Mouse (Mus musculus) kidney, embryonic 15.5 days (tissue): ENCODE measurements around the gene Ldlr. TPM values are rescaled to one million over a fixed set of nuclear protein-coding genes. Genes with fewer than 3 reads are reported as not detected.
"Not testable (repeated sequence)": the region's sequence is repeated elsewhere in the genome, so short reads cannot be mapped to it uniquely, and the experiment has no call there.

ENCODE experiments used
- ATAC-seq: fragments of 200-750 bp; cut with Nextera tagmentation; replicated peaks from 2 replicates; pipeline ENCODE4 v1.8.0; 2017; ENCODE audit warnings: moderate TSS enrichment; ENCODE audit not compliant: low FRiP score
- H3K27ac ChIP-seq: fragments of 300-500 bp; sonication (generic); 2 replicates; pipeline ENCODE4 v1.5.1; 2015; ENCODE audit warnings: mild to moderate bottlenecking, inconsistent platforms
- H3K27me3 ChIP-seq: fragments of 300-500 bp; sonication (generic); 2 replicates; pipeline ENCODE4 v1.6.1; 2015; ENCODE audit warnings: inconsistent platforms
- H3K36me3 ChIP-seq: fragments of 300-500 bp; sonication (generic); 2 replicates; pipeline ENCODE4 v1.6.1; 2015; ENCODE audit warnings: inconsistent platforms
- H3K4me1 ChIP-seq: fragments of 300-500 bp; sonication (generic); 2 replicates; pipeline ENCODE4 v1.6.1; 2015; ENCODE audit warnings: inconsistent platforms
- H3K4me2 ChIP-seq: fragments of 300-500 bp; sonication (generic); 2 replicates; pipeline ENCODE4 v1.6.1; 2015; ENCODE audit warnings: moderate library complexity, mild to moderate bottlenecking, inconsistent platforms
- H3K4me3 ChIP-seq: fragments of 300-500 bp; sonication (generic); replicated peaks from 2 replicates; pipeline ENCODE4 v1.5.1; 2015; ENCODE audit warnings: mild to moderate bottlenecking, inconsistent platforms
- H3K9ac ChIP-seq: fragments of 300-500 bp; sonication (generic); 2 replicates; pipeline ENCODE4 v1.6.1; 2015; ENCODE audit warnings: mild to moderate bottlenecking, inconsistent platforms
- H3K9me3 ChIP-seq: fragments of 300-500 bp; sonication (generic); replicated peaks from 2 replicates; pipeline ENCODE4 v1.6.1; 2016; ENCODE audit warnings: inconsistent platforms
- WGBS: fragments of 180-500 bp; shearing (Covaris S2); methylation state at CpG from one replicate; pipeline ENCODE4 v1.1.7; 2015; ENCODE audit warnings: mixed read lengths; 5-methylcytosine and 5-hydroxymethylcytosine counted together
- polyA plus RNA-seq: library from polyadenylated mRNA; unstranded; fragments of >200 nt; fragmentation: Nextera tagmentation; extraction: Ambion mirVana; gene quantifications from 2 replicates; pipeline ENCODE4 v1.2.1, GENCODE M21; 2015

Gene Ldlr
- polyA plus RNA-seq, 1 experiment from 2014 or later, result 34.9 TPM

- H3K9ac ChIP-seq, result peak within 1 kb of the TSS; percentile 89
- H3K4me2 ChIP-seq, result peak within 1 kb of the TSS; percentile 83
- under 1% methylated on average over 49 of the region's 54 CpGs for WGBS
- H3K27ac ChIP-seq, result peak within 1 kb of the TSS; percentile 76
- H3K9me3 ChIP-seq, result no peaks in the 10 kb centered on the region
- peaks cover 19% of the 10 kb centered on the region for H3K4me1 ChIP-seq
- peaks cover 22% of the 10 kb centered on the region for H3K36me3 ChIP-seq
- ATAC-seq, result peak; percentile 97
- H3K4me3 ChIP-seq, result peak within 1 kb of the TSS; percentile 97
- no peaks in the 10 kb centered on the region for H3K27me3 ChIP-seq
Observed at GRCm38 (mm10) chr9:21760155-21761088, 37.1 kb downstream of the Ldlr start, which contains the start of gene Spc24. Spc24 (minus strand) TSS chr9:21760303.

- Histone ChIP-seq H3K4me1 (peaks cover 19% of the 10 kb centered on the region), H3K27ac (no peak overlapping the region), H3K4me2 (no peak overlapping the region), H3K4me3 (no peak overlapping the region), H3K36me3 (peaks cover 16% of the 10 kb centered on the region), H3K9me3 (no peaks in the 10 kb centered on the region), H3K9ac (no peak overlapping the region), H3K27me3 (no peaks in the 10 kb centered on the region)
- ATAC-seq, result no peak
Observed at GRCm38 (mm10) chr9:21762135-21762534, 38.9 kb downstream of the Ldlr start.

- peaks cover 29% of the 10 kb centered on the region for H3K36me3 ChIP-seq
- no peak overlapping the region for H3K4me2 ChIP-seq
- WGBS, result 95% methylated on average over 6 of the region's 6 CpGs
- no peak overlapping the region for H3K4me3 ChIP-seq
- no peak overlapping the region for H3K27ac ChIP-seq
- H3K27me3 ChIP-seq, result no peaks in the 10 kb centered on the region
- H3K9me3 ChIP-seq, result no peaks in the 10 kb centered on the region
- H3K9ac ChIP-seq, result no peak overlapping the region
- peaks cover 20% of the 10 kb centered on the region for H3K4me1 ChIP-seq
- no peak for ATAC-seq
Observed at GRCm38 (mm10) chr9:21764084-21764999, 41.1 kb downstream of the Ldlr start.

GRCm38 (mm10) chr9:21767896-21768295 lies 44.6 kb downstream of the Ldlr start:
- H3K27me3 ChIP-seq, result no peaks in the 10 kb centered on the region
- H3K4me3 ChIP-seq, result no peak overlapping the region
- H3K4me2 ChIP-seq, result no peak overlapping the region
- H3K27ac ChIP-seq, result peak overlapping the region; percentile 68
- WGBS, result 62% methylated on average over 11 of the region's 11 CpGs
- H3K9me3 ChIP-seq, result no peaks in the 10 kb centered on the region
- H3K4me1 ChIP-seq, result peaks cover 17% of the 10 kb centered on the region
- peak; percentile 63; the same call in 1 of the 2 replicates for ATAC-seq
- H3K36me3 ChIP-seq, result peaks cover 63% of the 10 kb centered on the region
- H3K9ac ChIP-seq, result no peak overlapping the region

- Histone ChIP-seq H3K9me3 (no peaks in the 10 kb centered on the region), H3K4me3 (no peak overlapping the region), H3K36me3 (peaks cover 71% of the 10 kb centered on the region), H3K4me2 (no peak overlapping the region), H3K9ac (no peak overlapping the region), H3K4me1 (peaks cover 17% of the 10 kb centered on the region), H3K27ac (peak overlapping the region; percentile 68), H3K27me3 (no peaks in the 10 kb centered on the region)
- 61% methylated on average over 13 of the region's 13 CpGs for WGBS
- no peak; the same call in 1 of the 2 replicates for ATAC-seq
Observed at GRCm38 (mm10) chr9:21768511-21769411, 45.5 kb downstream of the Ldlr start.

GRCm38 (mm10) chr9:21769558-21770183 lies 46.4 kb downstream of the Ldlr start:
- Histone ChIP-seq H3K9ac (no peak overlapping the region), H3K27ac (peak overlapping the region; percentile 68), H3K4me1 (peaks cover 17% of the 10 kb centered on the region), H3K9me3 (no peaks in the 10 kb centered on the region), H3K27me3 (no peaks in the 10 kb centered on the region), H3K4me3 (no peak overlapping the region), H3K36me3 (peaks cover 80% of the 10 kb centered on the region), H3K4me2 (no peak overlapping the region)
- ATAC-seq, result 0 out of 2 replicates have a peak, but pooled peaks have one; percentile 13
- 73% methylated on average over 26 of the region's 26 CpGs for WGBS

- 91% methylated on average over 5 of the region's 5 CpGs for WGBS
- H3K9ac ChIP-seq, ATAC-seq: not testable (repeated sequence)
Observed at GRCm38 (mm10) chr9:21773396-21773795, 50.1 kb downstream of the Ldlr start.

GRCm38 (mm10) chr9:21774353-21774752 lies 51.1 kb downstream of the Ldlr start:
- ATAC-seq, result no peak
- WGBS, result 90% methylated on average over 16 of the region's 16 CpGs
- no peak overlapping the region for H3K4me3 ChIP-seq

More at GRCm38 (mm10) chr9:21773396-21773795, 50.1 kb downstream of the Ldlr start:
- H3K4me2 ChIP-seq, H3K27ac ChIP-seq, H3K4me3 ChIP-seq, H3K9me3 ChIP-seq, H3K27me3 ChIP-seq: not testable (repeated sequence)
- peaks cover 15% of the 10 kb centered on the region for H3K4me1 ChIP-seq
- peaks cover 92% of the 10 kb centered on the region for H3K36me3 ChIP-seq

GRCm38 (mm10) chr9:21777726-21778125 lies 54.4 kb downstream of the Ldlr start:
- no peak overlapping the region for H3K4me2 ChIP-seq
- H3K4me1 ChIP-seq, result peaks cover 6% of the 10 kb centered on the region; the same call in 1 of the 2 replicates
- ATAC-seq, result no peak
- H3K9ac ChIP-seq, result no peak overlapping the region
- no peak overlapping the region for H3K4me3 ChIP-seq
- H3K27ac ChIP-seq, result no peak overlapping the region
- H3K9me3 ChIP-seq, result no peaks in the 10 kb centered on the region
- no peaks in the 10 kb centered on the region for H3K27me3 ChIP-seq
- WGBS, result 89% methylated on average over 3 of the region's 3 CpGs
- peaks cover 93% of the 10 kb centered on the region for H3K36me3 ChIP-seq

More at GRCm38 (mm10) chr9:21774353-21774752, 51.1 kb downstream of the Ldlr start:
- Histone ChIP-seq H3K27ac (no peak overlapping the region), H3K36me3 (peaks cover 92% of the 10 kb centered on the region), H3K27me3 (no peaks in the 10 kb centered on the region), H3K9ac (no peak overlapping the region), H3K9me3 (no peaks in the 10 kb centered on the region), H3K4me1 (peaks cover 6% of the 10 kb centered on the region; the same call in 1 of the 2 replicates), H3K4me2 (no peak overlapping the region)

- H3K4me1 ChIP-seq, result peaks cover 6% of the 10 kb centered on the region; the same call in 1 of the 2 replicates
- H3K9ac ChIP-seq, result no peak overlapping the region
- whole genome bisulfite sequencing, result 59% methylated on average over 15 of the region's 15 CpGs
- no peak overlapping the region for H3K4me3 ChIP-seq
- no peaks in the 10 kb centered on the region for H3K27me3 ChIP-seq
- H3K4me2 ChIP-seq, result no peak overlapping the region
- no peaks in the 10 kb centered on the region for H3K9me3 ChIP-seq
- 0 out of 2 replicates have a peak overlapping the region, but pooled peaks have one; percentile 10 for H3K27ac ChIP-seq
- peaks cover 90% of the 10 kb centered on the region for H3K36me3 ChIP-seq
- peak; percentile 52; the same call in 1 of the 2 replicates for ATAC-seq
Observed at GRCm38 (mm10) chr9:21781657-21782468, 58.6 kb downstream of the Ldlr start.
